Mouse (Mus musculus) forebrain, embryonic 13.5 days (tissue): ENCODE data around the gene Ilf2. TPM values are rescaled to one million over a fixed set of nuclear protein-coding genes. Genes with fewer than 3 reads are reported as not detected.

Experiments
- ATAC-seq: fragments of 200-750 bp; cut with Nextera tagmentation; 2 replicates; pipeline ENCODE4 v1.8.0; 2017
- H3K27ac ChIP-seq: fragments of 300-500 bp; sonication (generic); 2 replicates; pipeline ENCODE4 v1.5.1; 2015; ENCODE audit warnings: inconsistent platforms, mild to moderate bottlenecking, moderate library complexity
- H3K27me3 ChIP-seq: fragments of 300-500 bp; sonication (generic); 2 replicates; pipeline ENCODE4 v1.6.1; 2015; ENCODE audit warnings: mild to moderate bottlenecking, inconsistent platforms
- H3K36me3 ChIP-seq: fragments of 300-500 bp; sonication (generic); 2 replicates; pipeline ENCODE4 v1.6.1; 2015; ENCODE audit warnings: mild to moderate bottlenecking, inconsistent platforms; ENCODE audit not compliant: poor library complexity, severe bottlenecking
- H3K4me1 ChIP-seq: fragments of 300-500 bp; sonication (generic); 2 replicates; pipeline ENCODE4 v1.6.1; 2015; ENCODE audit warnings: inconsistent platforms
- H3K4me2 ChIP-seq: fragments of 300-500 bp; sonication (generic); 2 replicates; pipeline ENCODE4 v1.6.1; 2015; ENCODE audit warnings: inconsistent platforms, mild to moderate bottlenecking, moderate library complexity
- H3K4me3 ChIP-seq: fragments of 300-500 bp; sonication (generic); 2 replicates; pipeline ENCODE4 v1.5.1; 2015; ENCODE audit warnings: mild to moderate bottlenecking, inconsistent platforms
- H3K9ac ChIP-seq: fragments of 300-500 bp; sonication (generic); 2 replicates; pipeline ENCODE4 v1.6.1; 2015; ENCODE audit warnings: mild to moderate bottlenecking, inconsistent platforms
- H3K9me3 ChIP-seq: fragments of 300-500 bp; sonication (generic); replicated peaks from 2 replicates; pipeline ENCODE4 v1.6.1; 2016; ENCODE audit warnings: inconsistent platforms
- WGBS: fragments of 180-500 bp; shearing (Covaris S2); methylation state at CpG from one replicate; pipeline ENCODE4 v1.1.7; 2015; 5-methylcytosine and 5-hydroxymethylcytosine counted together
- polyA plus RNA-seq: library from polyadenylated mRNA; unstranded; fragments of >200 nt; fragmentation: Nextera tagmentation; extraction: Ambion mirVana; gene quantifications from 2 replicates; pipeline ENCODE4 v1.2.1, GENCODE M21; 2015

Ilf2 gene
- polyA plus RNA-seq, 1 experiment from 2014 or later = 388 TPM

DNA sequence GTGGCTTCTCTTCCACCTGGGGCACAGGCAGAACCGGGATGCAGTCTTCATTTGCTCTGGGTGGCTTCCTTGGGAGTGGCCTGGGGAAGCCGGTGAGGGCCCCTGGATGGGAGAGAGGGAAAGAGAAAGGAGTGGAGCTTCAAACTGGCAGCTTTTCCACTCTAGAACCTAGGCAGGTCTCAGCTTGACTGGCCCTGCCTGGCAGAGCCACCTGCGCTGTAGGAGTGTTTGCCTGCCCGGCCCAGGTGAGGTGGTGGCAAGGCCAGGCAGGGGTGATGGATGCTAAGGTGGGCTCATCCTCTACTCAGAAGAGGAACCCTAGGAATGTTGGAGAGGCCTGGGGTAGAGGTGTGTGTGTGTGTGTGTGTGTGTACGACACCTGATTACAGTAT lies 62.0 kb downstream of the Ilf2 start:
- H3K4me1 ChIP-seq = peaks cover 17% of the 10 kb centered on the region; the same call in 1 of the 2 replicates
- WGBS = 79% methylated on average over 5 of the region's 5 CpGs
- no peak overlapping the region for H3K27ac ChIP-seq
- H3K4me3 ChIP-seq = no peak overlapping the region
- H3K9me3 ChIP-seq = no peaks in the 10 kb centered on the region
- no peak overlapping the region for H3K4me2 ChIP-seq
- no peaks in the 10 kb centered on the region for H3K27me3 ChIP-seq
- no peak overlapping the region for H3K9ac ChIP-seq
- ATAC-seq = no peak
- H3K36me3 ChIP-seq = no peaks in the 10 kb centered on the region

Other genes starting within 250 kb of the Ilf2 start
- gene Jtb, start 244.5 kb upstream of the Ilf2 start, polyA plus RNA-seq = 102 and 111 TPM in 2 replicates
- gene Creb3l4, start 232.6 kb upstream of the Ilf2 start, polyA plus RNA-seq = 5.2 and 5.8 TPM in 2 replicates
- gene Slc39a1, start 228.0 kb upstream of the Ilf2 start, polyA plus RNA-seq = 55.0 and 55.3 TPM in 2 replicates
- gene Crtc2, start 222.0 kb upstream of the Ilf2 start, polyA plus RNA-seq = 17.2 and 21.5 TPM in 2 replicates
- gene Dennd4b, start 210.9 kb upstream of the Ilf2 start, polyA plus RNA-seq = 3.1 and 4.5 TPM in 2 replicates
- gene Gatad2b, start 182.9 kb upstream of the Ilf2 start, polyA plus RNA-seq = 18.0 and 18.6 TPM in 2 replicates
- 11.2 and 12.4 TPM in 2 replicates for gene Slc27a3, start 86.2 kb upstream of the Ilf2 start, polyA plus RNA-seq
- 27.8 and 29.3 TPM in 2 replicates for gene Ints3, start 42.5 kb upstream of the Ilf2 start, polyA plus RNA-seq
- gene Npr1, start 10.3 kb upstream of the Ilf2 start, polyA plus RNA-seq = 2.3 and 2.8 TPM in 2 replicates
- 73.5 and 76.5 TPM in 2 replicates for gene Snapin, start 14.9 kb downstream of the Ilf2 start, polyA plus RNA-seq
- gene Chtop, start 33.4 kb downstream of the Ilf2 start, polyA plus RNA-seq = 214 and 215 TPM in 2 replicates
- gene S100a1, start 38.3 kb downstream of the Ilf2 start, polyA plus RNA-seq = 5.0 and 6.8 TPM in 2 replicates
- 6.9 and 7.5 TPM in 2 replicates for gene S100a13, start 38.3 kb downstream of the Ilf2 start, polyA plus RNA-seq
- not detected in 2 replicates for gene S100a14, start 50.7 kb downstream of the Ilf2 start, polyA plus RNA-seq
- gene S100a16, start 61.1 kb downstream of the Ilf2 start, polyA plus RNA-seq = 27.3 and 35.1 TPM in 2 replicates
- not detected in 2 replicates for gene S100a3, start 84.5 kb downstream of the Ilf2 start, polyA plus RNA-seq
- gene S100a2, start 114.1 kb downstream of the Ilf2 start, polyA plus RNA-seq = not detected in 2 replicates
- not detected in 2 replicates for gene Gm42674, start 125.8 kb downstream of the Ilf2 start, polyA plus RNA-seq
- 0.40 and 1.6 TPM in 2 replicates for gene S100a4, start 127.6 kb downstream of the Ilf2 start, polyA plus RNA-seq
- gene S100a5, start 132.4 kb downstream of the Ilf2 start, polyA plus RNA-seq = not detected in 2 replicates
- 15.4 and 23.8 TPM in 2 replicates for gene S100a6, start 136.8 kb downstream of the Ilf2 start, polyA plus RNA-seq
- gene S100a7a, start 177.9 kb downstream of the Ilf2 start, polyA plus RNA-seq = 0.26 TPM in 1 of 2 replicates, not detected in the other
- 1.8 and 2.8 TPM in 2 replicates for gene S100a8, start 192.9 kb downstream of the Ilf2 start, polyA plus RNA-seq
- gene S100a9, start 219.6 kb downstream of the Ilf2 start, polyA plus RNA-seq = 2.3 and 3.0 TPM in 2 replicates